Mouse (Mus musculus) layer of hippocampus, adult 9-11 months (tissue): ENCODE data around the gene Rbm44.

ENCODE experiments used
- DNase-seq: peaks from one replicate; pipeline ENCODE4 v3.0.0; 2022

The Rbm44 gene

GRCm38 (mm10) chr1:91179533-91180173, 34.8 kb downstream of the Rbm44 start, which contains the start of gene Ramp1:
Gene Ramp1 (plus strand): TSS chr1:91179822.
- peak; percentile 61 for DNase-seq

GRCm38 (mm10) chr1:91180174-91180565, 35.3 kb downstream of the Rbm44 start:
- DNase-seq, result no peak

GRCm38 (mm10) chr1:91180723-91181122, 35.8 kb downstream of the Rbm44 start:
- no peak for DNase-seq

GRCm38 (mm10) chr1:91181261-91181660, 36.4 kb downstream of the Rbm44 start:
- no peak for DNase-seq

- no peak for DNase-seq
Observed at GRCm38 (mm10) chr1:91181784-91182450, 37.0 kb downstream of the Rbm44 start.

GRCm38 (mm10) chr1:91183305-91183704, 38.4 kb downstream of the Rbm44 start:
- DNase-seq, result no peak

GRCm38 (mm10) chr1:91186677-91187076, 41.8 kb downstream of the Rbm44 start:
- no peak for DNase-seq

- DNase-seq, result no peak
Observed at GRCm38 (mm10) chr1:91187315-91187714, 42.4 kb downstream of the Rbm44 start.

- no peak for DNase-seq
Observed at GRCm38 (mm10) chr1:91187786-91188640, 43.1 kb downstream of the Rbm44 start.

- DNase-seq, result peak; percentile 57
Observed at GRCm38 (mm10) chr1:91188851-91189460, 44.1 kb downstream of the Rbm44 start.

- no peak for DNase-seq
Observed at GRCm38 (mm10) chr1:91192184-91192583, 47.3 kb downstream of the Rbm44 start.

GRCm38 (mm10) chr1:91193242-91193641, 48.4 kb downstream of the Rbm44 start:
- DNase-seq, result no peak

- no peak for DNase-seq
Observed at GRCm38 (mm10) chr1:91193680-91194079, 48.8 kb downstream of the Rbm44 start.

GRCm38 (mm10) chr1:91199793-91200192, 54.9 kb downstream of the Rbm44 start:
- peak; percentile 71 for DNase-seq

GRCm38 (mm10) chr1:91201122-91201521, 56.2 kb downstream of the Rbm44 start:
- DNase-seq, result no peak

- no peak for DNase-seq
Observed at GRCm38 (mm10) chr1:91204221-91204765, 59.4 kb downstream of the Rbm44 start.

GRCm38 (mm10) chr1:91205651-91206050, 60.8 kb downstream of the Rbm44 start:
- no peak for DNase-seq

GRCm38 (mm10) chr1:91206336-91206735, 61.4 kb downstream of the Rbm44 start:
- no peak for DNase-seq

- peak; percentile 88 for DNase-seq
Observed at GRCm38 (mm10) chr1:91206873-91207272, 62.0 kb downstream of the Rbm44 start.

- no peak for DNase-seq
Observed at GRCm38 (mm10) chr1:91207334-91208074, 62.6 kb downstream of the Rbm44 start.

- peak; percentile 71 for DNase-seq
Observed at GRCm38 (mm10) chr1:91209343-91209742, 64.5 kb downstream of the Rbm44 start.

GRCm38 (mm10) chr1:91209785-91210184, 64.9 kb downstream of the Rbm44 start:
- DNase-seq, result peak; percentile 91
